8 mouse cellular contexts compared by ENCODE assay signal in the genomic region with DNA sequence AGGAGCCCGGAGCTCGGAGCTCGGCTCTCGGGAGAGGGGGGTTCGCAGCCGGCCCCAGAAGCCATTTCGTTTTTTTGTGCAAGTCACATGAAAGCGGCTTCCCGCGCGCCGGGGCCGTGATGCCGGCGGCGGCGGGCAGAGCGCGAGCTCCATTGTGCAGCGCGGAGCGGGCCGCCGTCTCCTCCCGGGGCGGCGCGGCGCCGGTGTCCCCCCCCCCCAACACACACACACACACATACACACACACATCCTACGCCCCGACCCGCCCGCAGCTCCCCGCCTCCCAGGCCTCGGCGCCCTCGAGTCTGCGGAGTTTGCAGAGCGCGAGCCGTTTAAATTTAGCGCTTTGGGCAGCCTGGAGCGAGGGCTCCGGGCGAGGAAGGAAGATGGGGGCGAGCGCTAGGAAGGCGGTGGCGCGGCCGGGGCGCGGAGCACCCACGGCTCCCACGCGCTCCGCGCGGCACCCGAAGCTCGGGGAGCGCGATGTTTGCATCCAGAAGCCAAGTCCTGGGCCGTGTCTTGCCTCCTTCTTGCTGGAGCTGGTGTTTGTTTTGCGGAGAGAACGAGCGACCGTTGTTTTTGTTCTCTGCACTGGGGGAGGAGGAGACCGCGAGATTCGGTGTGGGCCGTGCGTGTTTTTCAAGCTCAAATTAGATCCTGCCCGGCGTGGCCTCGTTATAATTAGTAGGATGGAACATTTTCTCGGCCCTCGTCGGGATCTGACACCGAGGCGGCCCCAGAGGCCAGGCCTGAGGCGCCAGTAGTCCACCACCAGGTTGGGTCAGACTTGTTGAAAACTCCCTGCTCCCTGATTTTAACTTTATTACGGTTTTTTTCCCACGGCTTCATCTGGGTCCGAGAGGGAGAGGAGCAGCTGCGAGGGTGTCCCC. TPM values are rescaled to one million over a fixed set of nuclear protein-coding genes. Genes with fewer than 3 reads are reported as not detected.
DNase-seq lines count a peak whose midpoint lies in the region; ATAC-seq lines count a peak whose summit lies in the region.

No protein-coding gene starts in this region.

- WGBS in embryonic facial prominence, embryonic 10.5 days, result under 1% methylated on average over 84 of the region's 87 CpGs
- under 1% methylated on average over 78 of the region's 87 CpGs for WGBS in liver, embryonic 12.5 days (ENCODE audit: insufficient replicate concordance)
- WGBS in stomach, embryonic 16.5 days, result under 1% methylated on average over 61 of the region's 87 CpGs

- no peaks in the 10 kb centered on the region for H3K27me3 ChIP-seq in embryonic facial prominence, embryonic 10.5 days (replicated peaks; ENCODE audit: low read depth, poor library complexity, severe bottlenecking)
- H3K27me3 ChIP-seq in liver, embryonic 12.5 days (replicated peaks), result no peaks in the 10 kb centered on the region
- no peaks in the 10 kb centered on the region for H3K27me3 ChIP-seq in stomach, embryonic 16.5 days (ENCODE audit: control insufficient read depth, insufficient read depth, low read length)

- H3K27ac ChIP-seq in embryonic facial prominence, embryonic 10.5 days (replicated peaks), result peak overlapping the region; percentile 99
- H3K27ac ChIP-seq in liver, embryonic 12.5 days, result peak overlapping the region; percentile 89
- H3K27ac ChIP-seq in stomach, embryonic 16.5 days (ENCODE audit: low read length), result peak overlapping the region; percentile 98

- peaks cover 44% of the 10 kb centered on the region for H3K4me1 ChIP-seq in embryonic facial prominence, embryonic 10.5 days
- peaks cover 44% of the 10 kb centered on the region for H3K4me1 ChIP-seq in liver, embryonic 12.5 days
- peaks cover 22% of the 10 kb centered on the region for H3K4me1 ChIP-seq in stomach, embryonic 16.5 days (ENCODE audit: control insufficient read depth, insufficient read depth, low read length)

- peaks cover 27% of the 10 kb centered on the region for H3K36me3 ChIP-seq in embryonic facial prominence, embryonic 10.5 days (replicated peaks)
- H3K36me3 ChIP-seq in liver, embryonic 12.5 days, result peaks cover 12% of the 10 kb centered on the region
- H3K36me3 ChIP-seq in stomach, embryonic 16.5 days (ENCODE audit: control insufficient read depth, insufficient read depth, low read length), result no peaks in the 10 kb centered on the region

- peak overlapping the region; percentile 97 for H3K4me2 ChIP-seq in liver, embryonic 12.5 days
- peak overlapping the region; percentile 92 for H3K4me2 ChIP-seq in stomach, embryonic 16.5 days (ENCODE audit: low read depth, low read length)

- H3K9me3 ChIP-seq in embryonic facial prominence, embryonic 10.5 days, result no peaks in the 10 kb centered on the region
- H3K9me3 ChIP-seq in liver, embryonic 12.5 days (replicated peaks), result no peaks in the 10 kb centered on the region
- no peaks in the 10 kb centered on the region for H3K9me3 ChIP-seq in stomach, embryonic 16.5 days (replicated peaks; ENCODE audit: control insufficient read depth, low read length)

- peak; percentile 42 to 62 for DNase-seq in left cerebral cortex, adult 18-20 months (ENCODE audit: low spot score in 2 of 2)
- no peak for DNase-seq in left cerebral cortex, adult 11 months (ENCODE audit: low spot score)
- DNase-seq in embryonic facial prominence, embryonic 10.5 days (ENCODE audit: low spot score), result peak; percentile 80
- DNase-seq in heart, adult 8-10 months (ENCODE audit: low spot score), result peak; percentile 49
- peak; percentile 60 for DNase-seq in kidney, adult 9 months
- DNase-seq in natural killer cell, adult 2 months (ENCODE audit: low spot score in 2 of 2), result peak; percentile 11 to 40

- peak overlapping the region; percentile 94 for H3K4me3 ChIP-seq in embryonic facial prominence, embryonic 10.5 days
- peak overlapping the region; percentile 96 for H3K4me3 ChIP-seq in liver, embryonic 12.5 days
- H3K4me3 ChIP-seq in stomach, embryonic 16.5 days (replicated peaks; ENCODE audit: low read length), result peak overlapping the region; percentile 82

- ATAC-seq in liver, embryonic 12.5 days, result peak; percentile 40
- peak; percentile 41; the same call in 1 of the 2 replicates for ATAC-seq in stomach, embryonic 16.5 days (ENCODE audit: insufficient read depth, low FRiP score)

- H3K9ac ChIP-seq in liver, embryonic 12.5 days, result peak overlapping the region; percentile 91
- peak overlapping the region; percentile 95 for H3K9ac ChIP-seq in stomach, embryonic 16.5 days (ENCODE audit: low read length)

RNA-seq across cellular contexts. Expression of gene Bcl7a, which starts 1.6 kb away (rescaled TPM):
- 10 to 100 TPM; 66.3 to 70.1 TPM for total RNA-seq in left cerebral cortex, adult 18-20 months (2021)
- polyA plus RNA-seq in embryonic facial prominence, embryonic 10.5 days (2016; fragmentation: Nextera tagmentation; extraction: Ambion mirVana), result 41.7 and 42.8 TPM in 2 replicates
- total RNA-seq in heart, adult 8-10 months (2022), result 10 to 100 TPM in 1 of 4 experiments, 1 to 10 TPM in 3; 8.7 to 12.5 (median 9.4) TPM
- polyA plus RNA-seq in liver, embryonic 12.5 days (2016; fragmentation: Nextera tagmentation; extraction: Ambion mirVana), result 11.7 and 12.7 TPM in 2 replicates
- 18.7 and 20.4 TPM in 2 replicates for polyA plus RNA-seq in stomach, embryonic 16.5 days (2015; fragmentation: Nextera tagmentation; extraction: Ambion mirVana)

RNA-seq across cellular contexts. Expression of gene Mlxip, which starts 49.4 kb away (rescaled TPM):
- total RNA-seq in left cerebral cortex, adult 18-20 months (2021), result 10 to 100 TPM; 16.0 to 16.8 TPM
- polyA plus RNA-seq in embryonic facial prominence, embryonic 10.5 days (2016; fragmentation: Nextera tagmentation; extraction: Ambion mirVana), result 18.6 and 20.8 TPM in 2 replicates
- total RNA-seq in heart, adult 8-10 months (2022), result 10 to 100 TPM; 23.4 to 30.6 (median 27.3) TPM
- 6.7 and 7.0 TPM in 2 replicates for polyA plus RNA-seq in liver, embryonic 12.5 days (2016; fragmentation: Nextera tagmentation; extraction: Ambion mirVana)
- polyA plus RNA-seq in stomach, embryonic 16.5 days (2015; fragmentation: Nextera tagmentation; extraction: Ambion mirVana), result 17.3 and 17.4 TPM in 2 replicates
